Mouse (Mus musculus) mouse trophoblast stem cell (cell line): Measurements from ENCODE around the gene Rcsd1.
"Not testable (repeated sequence)": the region's sequence is repeated elsewhere in the genome, so short reads cannot be mapped to it uniquely, and the experiment has no call there.

Experiments
- in situ Hi-C, 2 experiments: fragments of 300-500 bp; cut with MseI, MboI; formaldehyde crosslinking; loops; 2 replicates in 1 of 2; 3 replicates in 1 of 2; pipeline ENCODE4 v1.15.1; 2025

Rcsd1 gene

GRCm38 (mm10) chr1:165691516-165691915 lies 18.0 kb downstream of the Rcsd1 start:
- in situ Hi-C loops = no loop called here

- in situ Hi-C loops = loop anchor here in 1 of 2 experiments (5.0 kb wide), 1 partner anchor 62 kb away; no protein-coding TSS in a partner anchor
Observed at GRCm38 (mm10) chr1:165689845-165690244, 19.7 kb downstream of the Rcsd1 start.

DNA sequence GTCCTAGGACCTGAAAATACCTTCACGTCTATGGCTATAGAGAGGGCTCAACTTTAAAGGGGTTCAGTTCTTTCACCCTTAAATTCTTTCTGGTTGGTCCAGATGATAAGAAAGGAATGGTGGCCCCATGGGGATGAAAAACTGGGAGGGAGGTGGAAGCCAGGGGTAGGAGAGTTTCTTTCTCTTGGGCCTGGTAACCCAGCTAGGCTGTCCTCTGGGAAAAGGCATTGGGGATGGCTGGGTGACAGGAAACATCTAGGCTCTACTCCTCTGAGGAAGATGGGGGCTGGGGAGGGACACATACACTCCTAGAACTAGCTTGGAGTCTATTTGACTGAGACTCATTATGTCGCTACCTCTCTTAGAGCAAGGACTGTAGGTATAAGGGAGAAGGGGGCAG lies 21.7 kb downstream of the Rcsd1 start:
- in situ Hi-C loops = loop anchor here in 1 of 2 experiments (5.0 kb wide), 1 partner anchor 64 kb away; no protein-coding TSS in a partner anchor

DNA sequence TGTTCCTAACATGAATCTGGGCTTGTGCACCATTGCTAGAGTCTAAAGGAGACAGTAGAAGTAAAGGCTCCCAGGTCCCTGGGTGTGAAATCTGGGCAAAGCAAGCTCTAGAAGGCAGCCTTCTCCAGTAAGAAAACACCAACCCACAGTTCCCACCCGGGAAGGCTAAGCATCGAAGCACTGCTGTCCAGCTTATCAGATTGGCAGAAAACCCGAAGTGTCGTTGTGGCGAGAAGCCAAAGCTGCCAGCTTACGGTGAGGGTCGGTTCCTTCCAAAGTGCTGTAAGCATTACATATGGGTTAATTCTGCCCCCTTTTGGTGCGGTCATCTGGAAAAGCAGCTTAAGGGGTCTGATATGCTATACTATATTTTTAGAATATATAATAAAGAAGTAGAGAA lies 22.6 kb downstream of the Rcsd1 start:
- in situ Hi-C loops = loop anchor here in 1 of 2 experiments (5.0 kb wide), 1 partner anchor 65 kb away; no protein-coding TSS in a partner anchor

DNA sequence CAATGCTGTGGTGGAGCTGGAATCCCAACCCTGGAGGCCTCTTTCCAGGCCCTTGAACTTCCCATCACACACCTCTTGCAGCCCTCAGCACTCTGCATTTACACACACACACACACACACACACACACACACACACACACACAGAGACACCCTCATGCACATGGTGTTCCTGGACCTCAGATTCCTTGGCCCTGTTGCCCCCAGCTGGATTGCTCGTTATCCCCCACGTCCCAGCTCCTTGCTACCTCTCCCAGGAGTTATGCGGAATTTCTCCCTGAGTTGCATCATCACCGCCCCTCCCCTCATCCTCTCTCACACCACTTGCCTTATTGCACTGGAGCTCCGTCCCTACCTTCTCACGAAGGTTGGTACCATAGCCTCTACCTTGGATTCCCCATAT lies 23.2 kb downstream of the Rcsd1 start:
- in situ Hi-C loops = loop anchor here in 1 of 2 experiments (5.0 kb wide), 1 partner anchor 66 kb away; no protein-coding TSS in a partner anchor

DNA sequence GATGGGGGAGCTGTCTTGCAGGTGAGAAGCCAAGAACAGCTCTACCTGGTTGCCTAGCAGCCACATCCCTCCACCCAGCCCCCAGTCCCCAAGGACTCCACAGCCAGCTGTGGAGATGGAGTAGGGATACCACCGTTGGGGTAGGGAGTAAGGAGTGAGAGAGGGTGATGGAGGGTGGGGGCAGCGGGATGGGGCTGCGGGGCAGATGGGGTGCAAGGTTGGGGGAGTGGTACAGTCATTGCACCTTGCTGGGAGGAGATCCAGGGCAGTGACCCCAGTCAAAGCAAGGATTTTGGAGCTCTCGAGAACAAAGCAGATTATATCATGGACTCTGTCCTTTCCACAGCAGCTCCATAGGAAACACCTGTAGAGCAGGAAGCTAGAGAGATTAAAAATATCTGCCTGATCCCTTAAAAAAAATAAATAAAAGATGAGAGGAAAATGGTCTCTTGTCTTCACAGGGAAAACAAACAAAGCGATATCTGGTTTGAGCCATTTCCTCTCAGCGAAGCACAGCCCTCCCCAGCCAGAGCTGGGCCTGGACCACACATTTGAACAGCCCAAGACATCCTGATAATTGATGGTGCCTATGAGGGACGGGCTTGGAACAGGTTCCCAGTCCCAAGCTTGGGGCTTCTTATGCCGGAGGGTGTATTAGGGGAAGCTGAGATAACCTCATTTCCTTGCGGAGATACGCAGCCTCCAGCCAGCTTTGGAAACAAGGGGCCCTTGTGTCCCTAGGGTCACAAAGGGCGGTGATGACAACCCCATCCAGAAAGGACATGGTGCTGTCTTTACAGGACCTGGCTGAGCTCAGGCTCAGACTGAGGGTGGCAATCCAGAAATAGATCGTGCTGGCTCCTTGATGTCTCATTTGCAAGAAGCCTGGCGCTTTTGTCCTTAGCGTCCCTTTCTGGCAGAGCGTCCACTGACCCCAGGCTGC lies 25.0 kb downstream of the Rcsd1 start:
- in situ Hi-C loops = loop anchor here in 1 of 2 experiments (5.0 kb wide), 1 partner anchor 68 kb away; no protein-coding TSS in a partner anchor

DNA sequence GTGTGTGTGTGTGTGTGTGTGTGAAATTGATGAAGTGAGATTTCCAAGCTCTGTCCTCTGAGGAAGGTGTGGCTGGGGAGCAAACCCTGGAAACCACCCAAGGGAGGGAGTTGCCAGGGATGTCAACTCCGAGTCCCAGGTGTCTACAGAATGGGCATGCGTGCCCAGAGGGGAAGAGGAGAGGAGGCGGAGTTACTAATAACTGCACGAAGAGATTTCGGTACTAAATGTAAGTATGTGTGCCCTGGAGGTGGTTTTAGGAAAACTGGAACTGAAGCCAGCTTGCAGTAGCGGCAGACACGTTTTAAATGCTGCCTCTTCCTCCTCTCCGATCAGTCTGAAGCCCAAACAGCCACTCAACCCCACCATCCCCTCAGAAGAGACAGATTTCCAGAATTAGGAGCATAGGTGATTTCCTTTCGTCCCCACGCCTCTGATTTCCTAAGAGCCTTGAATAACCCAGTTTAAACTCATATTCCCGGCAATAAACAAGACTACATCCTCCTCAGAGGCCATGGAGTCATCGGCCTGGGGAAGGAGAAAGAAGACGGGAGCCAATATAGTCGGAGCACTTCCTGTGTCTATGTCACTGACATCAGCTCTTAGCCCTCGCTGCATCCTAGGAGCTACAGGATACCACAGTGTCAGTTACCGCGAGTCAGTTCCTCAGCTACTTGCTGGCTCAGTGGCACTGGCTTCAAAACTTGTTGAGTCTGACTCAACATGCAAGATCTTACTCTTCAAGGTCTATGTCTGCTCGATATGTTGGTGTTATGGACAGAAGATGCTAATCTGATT lies 27.3 kb downstream of the Rcsd1 start:
- in situ Hi-C loops = no loop called here

DNA sequence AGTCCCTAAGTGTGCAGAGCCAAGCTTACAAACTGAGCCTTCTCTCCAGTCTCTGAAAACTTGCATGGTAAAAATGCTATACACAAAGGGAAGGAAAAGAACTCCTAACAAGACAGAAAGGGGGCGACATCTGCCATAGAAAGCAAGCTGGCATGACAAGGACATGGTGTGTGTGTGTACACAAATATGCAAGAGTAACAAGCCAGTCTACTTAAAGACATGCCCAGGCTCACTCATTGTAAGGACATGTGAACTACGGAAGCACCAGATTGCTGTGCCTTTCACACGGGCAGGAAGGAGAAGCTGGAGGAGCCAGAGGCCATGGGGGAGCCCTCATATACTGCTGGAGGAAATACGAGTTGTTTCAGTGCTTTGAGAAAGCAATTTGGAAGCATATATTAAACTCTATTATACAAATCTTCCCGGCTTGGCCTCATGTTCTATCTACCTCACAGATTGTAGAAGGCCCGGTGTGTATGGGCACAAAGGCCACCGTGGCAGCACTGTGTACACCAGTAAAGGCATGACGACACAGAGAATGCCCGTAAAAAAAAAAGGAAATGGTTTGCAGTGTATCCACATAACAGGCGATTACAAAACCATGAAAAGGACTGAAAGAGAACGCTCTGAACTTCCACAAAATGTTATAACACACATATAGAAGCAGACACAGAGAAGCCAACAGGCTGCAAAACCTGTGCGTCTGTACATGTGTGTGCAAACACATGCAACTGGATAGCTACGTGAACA lies 28.3 kb downstream of the Rcsd1 start:
- in situ Hi-C loops = no loop called here

- in situ Hi-C loops = not testable (repeated sequence)
Observed at GRCm38 (mm10) chr1:165680086-165680485, 29.5 kb downstream of the Rcsd1 start.

- in situ Hi-C loops = no loop called here
Observed at GRCm38 (mm10) chr1:165679618-165679997, 29.9 kb downstream of the Rcsd1 start.

- in situ Hi-C loops = no loop called here
Observed at GRCm38 (mm10) chr1:165678861-165679617, 30.5 kb downstream of the Rcsd1 start.

- in situ Hi-C loops = no loop called here
Observed at GRCm38 (mm10) chr1:165677558-165677957, 32.0 kb downstream of the Rcsd1 start.

GRCm38 (mm10) chr1:165676993-165677392 lies 32.6 kb downstream of the Rcsd1 start:
- in situ Hi-C loops = no loop called here

- in situ Hi-C loops = no loop called here
Observed at GRCm38 (mm10) chr1:165675167-165675566, 34.4 kb downstream of the Rcsd1 start.

GRCm38 (mm10) chr1:165672355-165672754 lies 37.2 kb downstream of the Rcsd1 start:
- in situ Hi-C loops = no loop called here

GRCm38 (mm10) chr1:165670056-165670455 lies 39.5 kb downstream of the Rcsd1 start:
- in situ Hi-C loops = no loop called here

GRCm38 (mm10) chr1:165668904-165669303 lies 40.7 kb downstream of the Rcsd1 start:
- in situ Hi-C loops = no loop called here

- in situ Hi-C loops = no loop called here
Observed at GRCm38 (mm10) chr1:165667380-165667779, 42.2 kb downstream of the Rcsd1 start.

DNA sequence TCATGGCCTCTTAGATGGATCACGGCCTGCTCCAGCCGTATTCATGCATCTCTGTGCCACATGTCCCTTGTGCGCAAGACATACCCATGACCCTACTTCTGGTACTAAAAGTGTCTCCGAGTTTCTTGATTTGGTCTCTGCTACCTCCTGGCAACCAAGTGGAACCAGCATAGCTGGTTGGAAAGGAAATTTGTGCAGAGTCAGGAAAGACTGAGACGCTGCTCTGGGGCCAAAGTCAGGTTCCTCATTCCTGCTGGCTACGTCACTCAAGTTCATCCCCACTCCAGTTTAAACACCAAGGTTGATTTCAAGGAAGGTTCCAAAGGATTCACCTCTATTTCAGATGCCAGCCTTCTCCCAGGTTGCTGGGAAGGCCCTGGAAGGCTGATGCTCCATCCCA lies 42.6 kb downstream of the Rcsd1 start:
- in situ Hi-C loops = no loop called here

DNA sequence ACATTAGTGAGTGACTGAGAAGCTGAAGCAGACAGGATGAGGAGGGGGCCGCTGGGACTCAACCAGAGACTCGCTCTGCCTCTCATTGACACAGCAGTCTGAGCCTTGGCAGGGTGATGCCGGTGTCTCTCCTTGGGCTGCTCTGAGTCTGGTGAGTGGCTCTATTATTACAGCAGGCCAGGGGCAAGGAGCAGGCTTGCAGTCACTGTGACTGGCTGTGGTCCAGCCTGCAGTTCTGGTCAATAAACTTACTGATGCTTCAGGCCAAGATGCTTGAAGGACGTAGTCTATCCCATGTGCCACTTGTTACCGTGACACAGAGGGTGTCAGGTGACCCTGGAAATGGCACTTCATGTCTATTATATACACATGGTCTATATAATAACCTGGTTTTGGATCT lies 43.8 kb downstream of the Rcsd1 start:
- in situ Hi-C loops = no loop called here

DNA sequence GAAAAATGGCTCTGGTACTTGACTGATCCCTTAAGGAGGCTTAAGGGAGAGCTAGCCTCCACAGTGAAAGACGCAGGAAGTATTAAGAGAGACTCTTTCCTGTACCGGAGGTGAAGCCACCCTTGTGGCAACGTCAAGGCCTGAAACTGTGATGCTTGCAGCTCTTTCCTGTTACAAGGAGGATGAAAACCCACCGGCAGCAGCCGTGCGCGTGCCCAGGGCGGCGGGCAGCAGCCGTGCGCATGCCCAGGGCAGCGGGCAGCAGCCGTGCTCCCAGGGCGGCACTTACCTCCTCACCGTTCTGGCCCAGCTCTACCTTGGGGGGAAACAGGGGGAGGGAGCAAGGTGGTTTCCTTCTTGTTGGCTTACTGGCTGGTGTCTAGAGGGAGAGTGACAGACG lies 46.3 kb downstream of the Rcsd1 start:
- in situ Hi-C loops = loop anchor here (5.0 kb wide), 1 partner anchor 74 kb away; no protein-coding TSS in a partner anchor
